Mouse (Mus musculus) embryonic facial prominence, embryonic 15.5 days (tissue): ENCODE measurements at regions not wholly inside any gene's neighbourhood (a gene's known extent, or its start where the extent isn't known, plus 50 kb on each side); places are given as distances from the start of the nearest gene placed in this dataset.

Experiments used
- ATAC-seq: fragments of 200-750 bp; cut with Nextera tagmentation; 2 replicates; pipeline ENCODE4 v1.8.0; 2017; ENCODE audit warnings: low read depth, moderate TSS enrichment; ENCODE audit not compliant: insufficient number of reproducible peaks, low FRiP score, low TSS enrichment
- H3K27ac ChIP-seq: fragments of 300-500 bp; sonication (generic); replicated peaks from 2 replicates; pipeline ENCODE4 v1.5.1; 2015; ENCODE audit warnings: mild to moderate bottlenecking, inconsistent platforms
- H3K27me3 ChIP-seq: fragments of 300-500 bp; sonication (generic); 2 replicates; pipeline ENCODE4 v1.6.1; 2015; ENCODE audit warnings: inconsistent platforms
- H3K36me3 ChIP-seq: fragments of 300-500 bp; sonication (generic); 2 replicates; pipeline ENCODE4 v1.6.1; 2015; ENCODE audit warnings: mild to moderate bottlenecking, inconsistent platforms
- H3K4me1 ChIP-seq: fragments of 300-500 bp; sonication (generic); 2 replicates; pipeline ENCODE4 v1.6.1; 2015; ENCODE audit warnings: inconsistent platforms
- H3K4me2 ChIP-seq: fragments of 300-500 bp; sonication (generic); replicated peaks from 2 replicates; pipeline ENCODE4 v1.6.1; 2015; ENCODE audit warnings: mild to moderate bottlenecking, inconsistent platforms
- H3K4me3 ChIP-seq: fragments of 300-500 bp; sonication (generic); replicated peaks from 2 replicates; pipeline ENCODE4 v1.5.1; 2015; ENCODE audit warnings: mild to moderate bottlenecking, inconsistent platforms
- H3K9ac ChIP-seq: fragments of 300-500 bp; sonication (generic); 2 replicates; pipeline ENCODE4 v1.6.1; 2015; ENCODE audit warnings: inconsistent platforms
- H3K9me3 ChIP-seq: fragments of 300-500 bp; sonication (generic); replicated peaks from 2 replicates; pipeline ENCODE4 v1.6.1; 2016; ENCODE audit warnings: inconsistent platforms
- WGBS: fragments of 180-500 bp; shearing (Covaris S2); methylation state at CpG from one replicate; pipeline ENCODE4 v1.1.7; 2015; 5-methylcytosine and 5-hydroxymethylcytosine counted together

DNA sequence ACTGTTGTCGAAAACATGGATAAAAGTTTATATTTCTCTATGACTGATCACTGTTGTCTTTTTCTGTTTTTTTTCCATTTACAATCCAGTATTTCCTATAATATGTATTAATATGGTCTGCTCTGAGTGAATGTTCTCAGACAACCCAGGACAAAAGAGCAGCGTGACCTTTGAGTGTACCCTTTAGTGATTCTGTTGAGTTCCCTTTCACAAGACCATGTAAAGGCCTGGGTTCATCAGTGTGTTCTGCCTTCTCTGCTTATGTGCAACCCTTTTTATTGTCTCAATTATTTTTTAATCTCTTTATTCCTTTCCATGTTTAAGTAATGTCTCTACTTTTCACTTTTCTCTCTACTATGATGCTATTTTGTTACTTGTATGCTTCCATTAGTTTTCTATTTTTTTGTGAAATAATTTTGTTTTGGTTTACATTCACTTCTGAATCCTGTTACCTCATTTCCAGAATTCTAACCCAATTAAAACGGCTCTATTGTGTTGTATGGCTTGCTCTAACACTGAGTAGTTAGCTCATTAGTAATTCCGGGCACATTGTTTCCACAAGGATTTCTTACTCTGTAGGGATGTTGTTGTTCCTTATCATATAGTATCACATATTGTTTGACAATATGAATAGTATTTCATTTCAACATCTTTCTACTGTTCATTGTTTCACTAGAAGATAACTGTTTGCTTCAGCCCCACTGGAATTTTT is 523.9 kb upstream of the Hsf2 start:
- Histone ChIP-seq H3K27ac (no peak overlapping the region), H3K4me1 (no peaks in the 10 kb centered on the region), H3K4me2 (no peak overlapping the region), H3K36me3 (no peaks in the 10 kb centered on the region), H3K4me3 (no peak overlapping the region), H3K9ac (no peak overlapping the region), H3K27me3 (no peaks in the 10 kb centered on the region), H3K9me3 (no peaks in the 10 kb centered on the region)
- 86% methylated on average over 4 of the region's 4 CpGs for WGBS
- ATAC-seq: no peak

DNA sequence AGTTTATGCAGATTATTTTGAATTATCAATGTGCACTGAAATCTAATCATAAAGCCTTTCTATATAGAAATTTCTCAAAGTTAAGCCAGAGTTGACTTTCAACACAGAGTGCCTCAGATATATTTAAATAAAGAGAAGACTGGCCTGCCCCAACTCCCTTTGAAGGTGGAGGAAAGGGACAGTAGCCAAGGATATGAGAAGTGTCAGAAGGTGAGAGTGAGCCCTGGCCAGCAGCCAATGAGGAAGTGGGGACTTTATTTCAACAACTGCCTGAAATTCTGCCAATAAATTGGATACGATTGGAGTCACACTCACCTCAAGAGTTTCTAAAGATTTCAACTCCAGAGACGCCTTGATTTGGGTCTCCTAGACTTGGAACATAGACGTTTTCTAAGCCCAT is 523.0 kb upstream of the Hsf2 start:
- no peaks in the 10 kb centered on the region for H3K4me1 ChIP-seq
- WGBS: 66% methylated on average over 3 of the region's 3 CpGs
- no peak for ATAC-seq
- no peak overlapping the region for H3K27ac ChIP-seq
- H3K9me3 ChIP-seq: no peaks in the 10 kb centered on the region
- no peaks in the 10 kb centered on the region for H3K27me3 ChIP-seq
- H3K4me2 ChIP-seq: no peak overlapping the region
- H3K4me3 ChIP-seq: no peak overlapping the region
- no peaks in the 10 kb centered on the region for H3K36me3 ChIP-seq
- H3K9ac ChIP-seq: no peak overlapping the region

DNA sequence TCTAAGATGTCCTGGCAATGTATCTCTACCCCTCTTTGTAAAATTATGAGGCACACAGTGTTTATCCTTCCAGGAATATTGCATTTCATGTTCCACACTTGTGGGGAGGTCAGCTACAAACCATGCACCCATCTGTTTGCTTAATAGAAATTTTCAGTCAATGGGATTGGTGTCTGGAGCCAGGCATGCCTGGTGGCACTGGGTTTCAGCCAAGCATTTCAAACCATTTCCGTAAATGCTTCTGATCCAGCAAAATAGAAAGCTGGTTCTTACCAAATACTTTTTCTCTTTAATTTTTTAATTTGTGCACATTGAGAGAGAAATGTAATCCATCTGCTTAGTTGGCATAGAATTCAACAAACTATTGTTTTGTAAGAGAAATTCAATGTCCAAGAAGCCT is 517.3 kb upstream of the Hsf2 start:
- no peaks in the 10 kb centered on the region for H3K9me3 ChIP-seq
- H3K4me2 ChIP-seq: no peak overlapping the region
- H3K4me1 ChIP-seq: no peaks in the 10 kb centered on the region
- no peak overlapping the region for H3K9ac ChIP-seq
- H3K27me3 ChIP-seq: no peaks in the 10 kb centered on the region
- 0 out of 2 replicates have a peak overlapping the region, but pooled peaks have one; percentile 49 for H3K27ac ChIP-seq
- H3K4me3 ChIP-seq: no peak overlapping the region
- WGBS: 41% methylated on average over 1 of the region's 1 CpGs
- no peaks in the 10 kb centered on the region for H3K36me3 ChIP-seq
- ATAC-seq: no peak

DNA sequence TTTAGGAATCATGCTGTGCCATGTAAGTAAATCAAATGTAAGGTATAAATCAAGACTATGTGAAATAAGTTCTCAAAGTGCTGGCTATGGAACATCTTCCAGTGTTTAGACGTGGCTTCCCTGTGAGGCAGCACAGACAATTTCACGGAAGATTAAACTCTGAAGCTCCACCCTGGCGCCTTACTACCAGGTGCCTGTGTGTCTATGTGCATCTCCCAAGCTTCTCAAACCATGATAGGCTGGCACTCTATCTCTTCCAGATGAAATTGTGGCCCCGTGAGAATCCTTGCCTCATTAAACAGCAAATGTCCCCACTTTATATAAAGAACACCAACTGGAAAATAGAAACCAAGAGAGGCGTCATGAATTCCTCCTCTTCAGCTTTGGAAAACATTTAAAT is 511.4 kb upstream of the Hsf2 start:
- ATAC-seq: no peak
- no peak overlapping the region for H3K27ac ChIP-seq
- no peak overlapping the region for H3K4me2 ChIP-seq
- H3K9ac ChIP-seq: no peak overlapping the region
- no peak overlapping the region for H3K4me3 ChIP-seq
- no peaks in the 10 kb centered on the region for H3K36me3 ChIP-seq
- H3K4me1 ChIP-seq: peaks cover 4% of the 10 kb centered on the region; the same call in 1 of the 2 replicates
- no peaks in the 10 kb centered on the region for H3K9me3 ChIP-seq
- no peaks in the 10 kb centered on the region for H3K27me3 ChIP-seq
- 76% methylated on average over 5 of the region's 5 CpGs for WGBS

DNA sequence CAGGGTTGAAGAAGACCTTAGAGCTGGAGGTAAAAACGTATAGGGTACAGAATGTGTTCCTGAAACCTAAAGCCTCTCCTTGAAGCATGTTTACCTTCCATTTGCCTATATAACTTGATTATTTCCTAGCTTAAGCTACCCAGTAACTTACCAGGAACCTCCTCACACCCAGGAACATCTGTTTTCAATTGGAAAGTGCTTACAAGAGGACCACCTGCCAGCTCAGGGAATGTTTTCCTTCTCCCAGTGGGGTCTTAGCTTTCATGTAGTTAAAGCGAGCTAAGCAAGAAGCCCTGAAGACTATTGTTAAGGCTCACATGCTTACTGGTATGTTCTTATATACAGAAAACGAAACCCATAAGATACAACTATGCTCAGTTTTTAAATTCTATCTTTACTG is 506.6 kb upstream of the Hsf2 start:
- WGBS: 25% methylated on average over 3 of the region's 3 CpGs
- ATAC-seq: no peak
- Histone ChIP-seq H3K4me3 (no peak overlapping the region), H3K27ac (no peak overlapping the region), H3K9me3 (no peaks in the 10 kb centered on the region), H3K36me3 (no peaks in the 10 kb centered on the region), H3K27me3 (no peaks in the 10 kb centered on the region), H3K4me2 (no peak overlapping the region), H3K4me1 (peaks cover 16% of the 10 kb centered on the region; the same call in 1 of the 2 replicates), H3K9ac (no peak overlapping the region)

DNA sequence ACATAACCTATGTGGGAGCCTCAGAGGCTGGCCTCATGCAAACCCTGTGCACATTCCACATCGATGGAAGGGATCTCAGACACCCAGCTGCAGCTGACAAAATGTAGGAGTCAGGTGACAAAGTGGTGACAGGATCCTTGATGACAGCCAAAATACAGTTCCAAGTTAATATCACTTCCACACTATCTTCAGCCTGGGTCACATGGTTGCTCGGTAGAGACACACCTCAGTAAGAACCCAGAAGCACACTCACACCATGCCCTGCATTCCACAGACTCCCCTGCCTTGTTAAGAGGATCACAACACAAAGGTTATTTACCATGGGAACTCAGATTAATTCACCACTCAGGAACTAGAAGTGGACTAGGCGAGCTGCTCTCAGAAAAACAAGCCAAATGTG is 505.4 kb upstream of the Hsf2 start:
- Histone ChIP-seq H3K9me3 (no peaks in the 10 kb centered on the region), H3K36me3 (no peaks in the 10 kb centered on the region), H3K9ac (no peak overlapping the region), H3K4me1 (peaks cover 16% of the 10 kb centered on the region; the same call in 1 of the 2 replicates), H3K27me3 (no peaks in the 10 kb centered on the region), H3K27ac (0 out of 2 replicates have a peak overlapping the region, but pooled peaks have one; percentile 17), H3K4me3 (no peak overlapping the region), H3K4me2 (no peak overlapping the region)
- WGBS: 54% methylated on average over 3 of the region's 3 CpGs
- ATAC-seq: no peak

DNA sequence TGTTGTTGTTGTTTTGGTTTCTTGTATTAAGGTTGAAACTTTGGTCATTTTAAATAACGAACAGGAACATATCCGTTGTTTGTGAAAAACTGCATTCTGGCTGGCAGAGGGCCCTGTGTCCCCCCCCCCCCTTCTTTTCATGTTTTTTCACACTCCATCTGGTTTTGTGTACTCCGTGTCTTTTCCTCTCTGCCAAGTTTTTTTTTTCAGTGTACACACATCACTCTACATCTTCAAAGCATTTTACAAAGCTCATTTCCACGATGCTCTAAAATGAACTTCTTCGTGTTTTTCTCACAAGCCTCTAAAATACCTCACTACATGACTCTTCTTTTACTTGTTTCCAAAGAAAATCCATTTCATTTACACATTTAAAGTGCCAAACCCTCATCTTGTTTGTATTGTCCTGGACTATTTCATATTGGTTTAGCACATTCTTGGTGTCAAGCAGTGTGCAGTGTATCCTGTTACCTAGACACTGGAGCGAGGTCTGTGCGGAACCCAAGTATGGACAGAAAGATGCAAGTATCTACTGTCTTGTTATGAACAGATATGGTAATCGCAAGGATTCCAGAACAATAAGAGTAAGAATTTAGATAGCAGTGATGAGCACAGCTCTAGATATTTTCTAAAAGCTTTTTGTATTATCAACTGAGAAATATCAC is 503.5 kb upstream of the Hsf2 start:
- H3K4me1 ChIP-seq: peaks cover 16% of the 10 kb centered on the region; the same call in 1 of the 2 replicates
- no peaks in the 10 kb centered on the region for H3K27me3 ChIP-seq
- no peaks in the 10 kb centered on the region for H3K36me3 ChIP-seq
- no peak overlapping the region for H3K9ac ChIP-seq
- H3K4me2 ChIP-seq: no peak overlapping the region
- H3K4me3 ChIP-seq: no peak overlapping the region
- 53% methylated on average over 8 of the region's 8 CpGs for WGBS
- no peak overlapping the region for H3K27ac ChIP-seq
- no peaks in the 10 kb centered on the region for H3K9me3 ChIP-seq
- ATAC-seq: no peak

DNA sequence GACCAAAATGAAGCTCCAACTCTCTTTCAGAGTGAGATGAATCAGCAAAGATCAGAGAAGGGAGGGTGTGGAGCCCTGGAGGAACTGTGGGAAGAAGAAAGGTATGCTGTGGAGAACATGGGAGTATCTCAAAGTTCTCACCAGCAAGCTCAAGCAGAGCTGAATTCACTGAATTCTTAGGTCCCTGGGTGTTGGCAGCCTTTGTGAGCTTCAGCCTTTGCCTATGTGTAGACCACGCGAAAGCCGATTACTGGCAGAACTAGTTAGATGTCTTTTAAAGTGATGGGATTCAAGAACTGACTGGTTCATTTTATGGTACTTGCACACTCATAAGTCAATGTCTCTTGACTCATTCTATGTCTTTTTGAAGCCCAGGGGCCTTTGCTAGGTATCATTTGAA is 491.2 kb upstream of the Hsf2 start:
- Histone ChIP-seq H3K4me3 (no peak overlapping the region), H3K27ac (no peak overlapping the region), H3K27me3 (no peaks in the 10 kb centered on the region), H3K9ac (no peak overlapping the region), H3K4me2 (no peak overlapping the region), H3K9me3 (no peaks in the 10 kb centered on the region), H3K4me1 (no peaks in the 10 kb centered on the region), H3K36me3 (no peaks in the 10 kb centered on the region)
- WGBS: 70% methylated on average over 3 of the region's 3 CpGs
- ATAC-seq: no peak

DNA sequence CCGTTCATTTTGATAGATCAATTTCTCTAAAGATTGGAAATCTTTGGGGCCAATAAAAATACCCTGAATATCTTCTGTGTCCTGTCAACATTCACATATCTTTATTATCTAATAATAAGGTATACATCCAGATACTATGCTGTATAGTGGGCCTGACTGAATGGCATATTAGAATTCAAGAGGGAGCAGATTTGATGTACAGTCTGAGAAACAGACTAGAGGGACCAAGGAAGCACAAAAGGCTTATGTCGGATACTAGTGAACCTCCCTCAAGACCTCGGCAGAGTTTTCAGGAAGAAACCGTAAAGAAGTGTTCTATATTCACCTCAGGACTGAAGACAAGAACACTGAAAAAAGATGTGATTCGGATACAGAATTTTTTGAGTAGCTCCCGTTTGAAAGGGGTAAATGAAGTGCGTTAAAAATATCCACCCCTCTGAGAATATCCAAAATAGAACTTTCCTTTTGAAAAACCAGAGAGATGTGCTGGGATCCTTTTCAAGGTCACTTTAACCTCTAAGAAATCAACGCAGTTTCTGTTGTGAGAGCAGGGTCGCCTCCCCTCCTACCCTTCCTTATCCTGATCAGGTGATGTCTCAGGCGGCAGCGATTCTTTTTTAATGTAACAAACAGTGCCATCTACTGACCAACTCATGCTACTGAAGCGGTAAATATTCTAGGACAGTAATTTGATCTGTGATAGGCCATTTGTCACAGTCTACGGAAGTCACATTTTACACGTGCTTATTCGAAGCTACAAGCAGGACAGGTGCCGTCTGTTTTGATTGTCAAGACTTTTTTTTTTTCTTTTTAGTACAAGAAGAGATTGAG is 485.1 kb upstream of the Hsf2 start:
- WGBS: 18% methylated on average over 16 of the region's 16 CpGs
- H3K4me2 ChIP-seq: peak overlapping the region; percentile 37
- H3K27me3 ChIP-seq: no peaks in the 10 kb centered on the region
- H3K36me3 ChIP-seq: no peaks in the 10 kb centered on the region
- H3K9me3 ChIP-seq: no peaks in the 10 kb centered on the region
- peak overlapping the region; percentile 19 for H3K4me3 ChIP-seq
- no peak overlapping the region for H3K27ac ChIP-seq
- ATAC-seq: peak; percentile 47; the same call in 1 of the 2 replicates
- no peaks in the 10 kb centered on the region for H3K4me1 ChIP-seq
- no peak overlapping the region for H3K9ac ChIP-seq

DNA sequence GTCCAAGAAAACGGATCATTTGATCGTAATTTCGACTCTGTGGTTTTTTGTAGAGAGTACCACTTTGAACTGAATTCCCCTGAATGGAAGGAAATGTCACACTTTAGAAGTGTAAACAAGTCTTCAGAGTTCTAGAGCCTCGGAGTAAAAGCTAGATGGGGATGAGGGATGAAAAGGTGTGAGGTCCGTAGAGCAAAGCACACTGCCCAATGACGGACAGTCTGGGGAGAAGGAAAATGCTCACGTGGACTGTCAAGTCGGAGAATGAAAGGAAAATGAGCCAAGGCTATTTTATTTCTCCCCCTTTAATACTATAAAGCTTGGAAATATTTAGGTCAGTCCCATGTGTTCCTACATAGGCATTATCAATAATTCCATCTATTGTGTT is 484.5 kb upstream of the Hsf2 start:
- ATAC-seq: no peak
- no peak overlapping the region for H3K27ac ChIP-seq
- no peak overlapping the region for H3K4me3 ChIP-seq
- H3K9ac ChIP-seq: no peak overlapping the region
- no peaks in the 10 kb centered on the region for H3K27me3 ChIP-seq
- no peaks in the 10 kb centered on the region for H3K9me3 ChIP-seq
- no peaks in the 10 kb centered on the region for H3K36me3 ChIP-seq
- H3K4me1 ChIP-seq: no peaks in the 10 kb centered on the region
- peak overlapping the region; percentile 37; the same call in 1 of the 2 replicates for H3K4me2 ChIP-seq
- 64% methylated on average over 8 of the region's 8 CpGs for WGBS

DNA sequence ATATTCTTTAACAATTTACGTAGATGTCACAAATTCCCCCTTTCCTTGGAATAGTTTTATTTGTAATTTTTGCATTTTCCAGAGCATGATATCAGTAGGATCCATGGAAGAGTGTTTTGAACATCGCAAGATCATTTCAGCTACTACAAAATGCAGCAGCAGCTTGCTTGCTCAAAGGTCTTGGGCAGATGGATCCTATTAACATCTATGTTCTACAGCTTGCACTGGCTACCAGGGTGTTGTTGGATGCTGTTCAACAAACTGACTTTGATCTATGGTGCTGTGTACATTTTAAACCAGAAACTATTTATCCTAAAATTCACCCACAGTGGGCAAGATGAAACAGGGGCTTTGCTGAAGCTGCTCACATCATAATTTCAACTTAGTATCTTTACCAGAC is 448.5 kb upstream of the Hsf2 start:
- Histone ChIP-seq H3K9me3 (no peaks in the 10 kb centered on the region), H3K27ac (no peak overlapping the region), H3K9ac (no peak overlapping the region), H3K4me2 (no peak overlapping the region), H3K27me3 (no peaks in the 10 kb centered on the region), H3K36me3 (no peaks in the 10 kb centered on the region), H3K4me1 (no peaks in the 10 kb centered on the region), H3K4me3 (no peak overlapping the region)
- ATAC-seq: no peak
- WGBS: 45% methylated on average over 2 of the region's 2 CpGs
